Mouse (Mus musculus) limb, embryonic 13.5 days (tissue): ENCODE results near the gene Faap20. TPM values are rescaled to one million over a fixed set of nuclear protein-coding genes. Genes with fewer than 3 reads are reported as not detected.

Experiments used
- ATAC-seq: fragments of 200-750 bp; cut with Nextera tagmentation; 2 replicates; pipeline ENCODE4 v1.8.0; 2017; ENCODE audit warnings: low read depth, moderate number of reproducible peaks, moderate TSS enrichment; ENCODE audit not compliant: low FRiP score
- H3K27ac ChIP-seq: fragments of 300-500 bp; sonication (generic); 2 replicates; pipeline ENCODE4 v1.5.1; 2015; ENCODE audit warnings: inconsistent platforms, mild to moderate bottlenecking, moderate library complexity
- H3K27me3 ChIP-seq: fragments of 300-500 bp; sonication (generic); 2 replicates; pipeline ENCODE4 v1.6.1; 2015; ENCODE audit warnings: mild to moderate bottlenecking, inconsistent platforms
- H3K36me3 ChIP-seq: fragments of 300-500 bp; sonication (generic); 2 replicates; pipeline ENCODE4 v1.6.1; 2015; ENCODE audit warnings: inconsistent platforms, mild to moderate bottlenecking, moderate library complexity
- H3K4me1 ChIP-seq: fragments of 300-500 bp; sonication (generic); 2 replicates; pipeline ENCODE4 v1.6.1; 2015; ENCODE audit warnings: inconsistent platforms
- H3K4me2 ChIP-seq: fragments of 300-500 bp; sonication (generic); replicated peaks from 2 replicates; pipeline ENCODE4 v1.6.1; 2015; ENCODE audit warnings: inconsistent platforms, mild to moderate bottlenecking, moderate library complexity
- H3K4me3 ChIP-seq: fragments of 300-500 bp; sonication (generic); 2 replicates; pipeline ENCODE4 v1.5.1; 2015; ENCODE audit warnings: moderate library complexity, mild to moderate bottlenecking, inconsistent platforms
- H3K9ac ChIP-seq: fragments of 300-500 bp; sonication (generic); 2 replicates; pipeline ENCODE4 v1.6.1; 2015; ENCODE audit warnings: mild to moderate bottlenecking, inconsistent platforms
- H3K9me3 ChIP-seq: fragments of 300-500 bp; sonication (generic); 2 replicates; pipeline ENCODE4 v1.6.1; 2016; ENCODE audit warnings: inconsistent platforms
- WGBS: fragments of 180-500 bp; shearing (Covaris S2); methylation state at CpG from one replicate; pipeline ENCODE4 v1.1.7; 2015; 5-methylcytosine and 5-hydroxymethylcytosine counted together
- polyA plus RNA-seq: library from polyadenylated mRNA; unstranded; fragments of >200 nt; fragmentation: Nextera tagmentation; extraction: Ambion mirVana; gene quantifications from 2 replicates; pipeline ENCODE4 v1.2.1, GENCODE M21; 2015

Faap20 gene
- polyA plus RNA-seq, result 92.1 and 97.8 TPM in 2 replicates

- under 1% methylated on average over 57 of the region's 58 CpGs for WGBS
- ATAC-seq, result peak; percentile 91
- H3K4me1 ChIP-seq, result peaks cover 49% of the 10 kb centered on the region
Observed at GRCm38 (mm10) chr4:155249648-155250351, at the start of gene Faap20. Gene Faap20, plus strand, starts transcription at chr4:155249802.

GRCm38 (mm10) chr4:155200861-155201390 is 48.7 kb upstream of the Faap20 start:
- ATAC-seq, result no peak
- Histone ChIP-seq H3K4me1 (peaks cover 95% of the 10 kb centered on the region), H3K27me3 (no peaks in the 10 kb centered on the region), H3K9me3 (no peaks in the 10 kb centered on the region), H3K4me3 (no peak overlapping the region), H3K9ac (no peak overlapping the region), H3K27ac (peak overlapping the region; percentile 2; the same call in 1 of the 2 replicates), H3K4me2 (no peak overlapping the region), H3K36me3 (peaks cover 13% of the 10 kb centered on the region)
- 58% methylated on average over 3 of the region's 3 CpGs for WGBS

More at GRCm38 (mm10) chr4:155249648-155250351, at the start of gene Faap20:
- H3K36me3 ChIP-seq, result peaks cover 15% of the 10 kb centered on the region
- H3K27me3 ChIP-seq, result no peaks in the 10 kb centered on the region
- peaks cover 4% of the 10 kb centered on the region; the same call in 1 of the 2 replicates for H3K9me3 ChIP-seq
- H3K9ac ChIP-seq, result peak within 1 kb of the TSS; percentile 70
- peak within 1 kb of the TSS; percentile 98 for H3K27ac ChIP-seq
- peak within 1 kb of the TSS; percentile 68 for H3K4me2 ChIP-seq
- peak within 1 kb of the TSS; percentile 56 for H3K4me3 ChIP-seq

GRCm38 (mm10) chr4:155201764-155202163 is 47.8 kb upstream of the Faap20 start:
- no peaks in the 10 kb centered on the region for H3K27me3 ChIP-seq
- H3K9me3 ChIP-seq, result no peaks in the 10 kb centered on the region
- H3K36me3 ChIP-seq, result peaks cover 10% of the 10 kb centered on the region
- H3K27ac ChIP-seq, result peak overlapping the region; percentile 10; the same call in 1 of the 2 replicates
- H3K4me3 ChIP-seq, result no peak overlapping the region
- no peak for ATAC-seq
- no peak overlapping the region for H3K4me2 ChIP-seq
- H3K4me1 ChIP-seq, result peaks cover 93% of the 10 kb centered on the region
- whole genome bisulfite sequencing, result 91% methylated on average over 7 of the region's 7 CpGs
- H3K9ac ChIP-seq, result no peak overlapping the region

GRCm38 (mm10) chr4:155205919-155206318 is 43.7 kb upstream of the Faap20 start:
- H3K27ac ChIP-seq, result no peak overlapping the region
- H3K4me2 ChIP-seq, result no peak overlapping the region
- no peak for ATAC-seq
- no peak overlapping the region for H3K9ac ChIP-seq
- WGBS, result 65% methylated on average over 6 of the region's 6 CpGs
- no peaks in the 10 kb centered on the region for H3K9me3 ChIP-seq
- peaks cover 20% of the 10 kb centered on the region for H3K36me3 ChIP-seq
- no peaks in the 10 kb centered on the region for H3K27me3 ChIP-seq
- H3K4me3 ChIP-seq, result no peak overlapping the region
- peaks cover 84% of the 10 kb centered on the region for H3K4me1 ChIP-seq

GRCm38 (mm10) chr4:155206498-155206897 is 43.1 kb upstream of the Faap20 start:
- ATAC-seq, result no peak
- no peak overlapping the region for H3K4me3 ChIP-seq
- H3K27ac ChIP-seq, result no peak overlapping the region
- WGBS, result 73% methylated on average over 7 of the region's 8 CpGs
- peak overlapping the region; percentile 20; the same call in 1 of the 2 replicates for H3K9ac ChIP-seq
- peaks cover 83% of the 10 kb centered on the region for H3K4me1 ChIP-seq
- no peak overlapping the region for H3K4me2 ChIP-seq
- H3K9me3 ChIP-seq, result no peaks in the 10 kb centered on the region
- H3K27me3 ChIP-seq, result no peaks in the 10 kb centered on the region
- H3K36me3 ChIP-seq, result peaks cover 25% of the 10 kb centered on the region

- Histone ChIP-seq H3K36me3 (peaks cover 36% of the 10 kb centered on the region), H3K4me1 (peaks cover 82% of the 10 kb centered on the region), H3K9me3 (no peaks in the 10 kb centered on the region), H3K27ac (0 out of 2 replicates have a peak overlapping the region, but pooled peaks have one; percentile 48), H3K4me2 (no peak overlapping the region), H3K4me3 (no peak overlapping the region), H3K27me3 (no peaks in the 10 kb centered on the region), H3K9ac (0 out of 2 replicates have a peak overlapping the region, but pooled peaks have one; percentile 19)
- WGBS, result 78% methylated on average over 3 of the region's 3 CpGs
- no peak for ATAC-seq
Observed at GRCm38 (mm10) chr4:155207841-155208240, 41.8 kb upstream of the Faap20 start.

GRCm38 (mm10) chr4:155208613-155209012 is 41.0 kb upstream of the Faap20 start:
- Histone ChIP-seq H3K4me2 (no peak overlapping the region), H3K4me3 (no peak overlapping the region), H3K4me1 (peaks cover 82% of the 10 kb centered on the region), H3K9ac (no peak overlapping the region), H3K9me3 (no peaks in the 10 kb centered on the region), H3K27ac (0 out of 2 replicates have a peak overlapping the region, but pooled peaks have one; percentile 48), H3K36me3 (peaks cover 36% of the 10 kb centered on the region), H3K27me3 (no peaks in the 10 kb centered on the region)
- ATAC-seq, result no peak
- 69% methylated on average over 7 of the region's 7 CpGs for WGBS

GRCm38 (mm10) chr4:155209079-155209478 is 40.5 kb upstream of the Faap20 start:
- Histone ChIP-seq H3K9ac (no peak overlapping the region), H3K27me3 (no peaks in the 10 kb centered on the region), H3K4me3 (no peak overlapping the region), H3K27ac (no peak overlapping the region), H3K4me2 (no peak overlapping the region), H3K4me1 (peaks cover 82% of the 10 kb centered on the region), H3K36me3 (peaks cover 34% of the 10 kb centered on the region), H3K9me3 (no peaks in the 10 kb centered on the region)
- ATAC-seq, result no peak

GRCm38 (mm10) chr4:155209494-155209893 is 40.1 kb upstream of the Faap20 start:
- H3K27ac ChIP-seq, result no peak overlapping the region
- no peak overlapping the region for H3K4me3 ChIP-seq
- H3K4me2 ChIP-seq, result no peak overlapping the region
- no peaks in the 10 kb centered on the region for H3K9me3 ChIP-seq
- 92% methylated on average over 5 of the region's 5 CpGs for WGBS
- H3K4me1 ChIP-seq, result peaks cover 86% of the 10 kb centered on the region
- H3K27me3 ChIP-seq, result no peaks in the 10 kb centered on the region
- no peak for ATAC-seq
- H3K36me3 ChIP-seq, result peaks cover 31% of the 10 kb centered on the region
- no peak overlapping the region for H3K9ac ChIP-seq

- no peak overlapping the region for H3K27ac ChIP-seq
- H3K4me2 ChIP-seq, result peak overlapping the region; percentile 23
- peaks cover 35% of the 10 kb centered on the region for H3K36me3 ChIP-seq
- no peak for ATAC-seq
- WGBS, result 53% methylated on average over 9 of the region's 9 CpGs
- H3K27me3 ChIP-seq, result no peaks in the 10 kb centered on the region
- no peak overlapping the region for H3K9ac ChIP-seq
- peaks cover 89% of the 10 kb centered on the region for H3K4me1 ChIP-seq
- H3K9me3 ChIP-seq, result no peaks in the 10 kb centered on the region
- no peak overlapping the region for H3K4me3 ChIP-seq
Observed at GRCm38 (mm10) chr4:155213052-155213751, 36.4 kb upstream of the Faap20 start.

GRCm38 (mm10) chr4:155213752-155214054 is 35.9 kb upstream of the Faap20 start:
- WGBS, result 73% methylated on average over 6 of the region's 6 CpGs
- Histone ChIP-seq H3K9ac (peak overlapping the region; percentile 43), H3K36me3 (peaks cover 35% of the 10 kb centered on the region), H3K4me3 (no peak overlapping the region), H3K27ac (no peak overlapping the region), H3K4me1 (peaks cover 89% of the 10 kb centered on the region), H3K4me2 (peak overlapping the region; percentile 23), H3K27me3 (no peaks in the 10 kb centered on the region), H3K9me3 (no peaks in the 10 kb centered on the region)
- ATAC-seq, result no peak

- Histone ChIP-seq H3K9me3 (no peaks in the 10 kb centered on the region), H3K4me3 (no peak overlapping the region), H3K36me3 (peaks cover 35% of the 10 kb centered on the region), H3K27me3 (no peaks in the 10 kb centered on the region), H3K4me1 (peaks cover 89% of the 10 kb centered on the region), H3K9ac (peak overlapping the region; percentile 43), H3K27ac (no peak overlapping the region), H3K4me2 (peak overlapping the region; percentile 96; the same call in 1 of the 2 replicates)
- no peak for ATAC-seq
- WGBS, result 78% methylated on average over 6 of the region's 6 CpGs
Observed at GRCm38 (mm10) chr4:155214188-155214587, 35.4 kb upstream of the Faap20 start.
